Mouse (Mus musculus) olfactory bulb, adult 2 months (tissue): ENCODE results near the gene P2ry14.

Experiments
- CTCF ChIP-seq: fragments of 200-500 bp; IDR thresholded peaks from 2 replicates; pipeline ENCODE4 v1.5.1; 2012; ENCODE audit warnings: low read depth, mild to moderate bottlenecking, low read length, moderate library complexity; ENCODE audit not compliant: insufficient read depth
- POLR2A ChIP-seq: fragments of 200-500 bp; IDR thresholded peaks from 2 replicates; pipeline ENCODE4 v1.6.1; 2012; ENCODE audit warnings: mild to moderate bottlenecking, low read depth, low read length, moderate library complexity; ENCODE audit not compliant: insufficient read depth

DNA sequence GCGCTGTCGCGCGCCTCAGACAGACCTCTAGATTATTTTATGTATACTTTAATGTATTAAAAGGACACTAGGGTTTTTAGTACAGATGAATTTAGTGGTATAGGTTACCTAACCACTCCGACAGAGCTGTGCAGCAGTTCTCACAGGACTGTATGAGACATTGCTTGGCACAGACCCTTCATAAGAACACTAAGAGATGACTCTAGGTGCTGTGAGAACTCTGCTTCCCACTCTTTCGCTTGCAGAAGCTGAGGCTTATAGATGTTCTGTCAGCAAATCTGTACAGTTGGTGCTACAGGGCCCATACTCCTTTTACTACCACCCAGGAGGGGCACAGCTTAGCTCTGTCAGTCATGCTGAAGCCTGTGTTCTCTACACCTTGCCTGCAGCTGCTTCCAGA lies 38.3 kb upstream of the P2ry14 start:
- no peak for TF ChIP-seq CTCF
- TF ChIP-seq POLR2A: no peak
